Mouse (Mus musculus): Measurements from ENCODE around the gene Gna11. TPM values are rescaled to one million over a fixed set of nuclear protein-coding genes. Genes with fewer than 3 reads are reported as not detected.

Gna11 gene
- total RNA-seq, 2 experiments from 2014 or later, result 26.2 to 31.8 TPM

DNA sequence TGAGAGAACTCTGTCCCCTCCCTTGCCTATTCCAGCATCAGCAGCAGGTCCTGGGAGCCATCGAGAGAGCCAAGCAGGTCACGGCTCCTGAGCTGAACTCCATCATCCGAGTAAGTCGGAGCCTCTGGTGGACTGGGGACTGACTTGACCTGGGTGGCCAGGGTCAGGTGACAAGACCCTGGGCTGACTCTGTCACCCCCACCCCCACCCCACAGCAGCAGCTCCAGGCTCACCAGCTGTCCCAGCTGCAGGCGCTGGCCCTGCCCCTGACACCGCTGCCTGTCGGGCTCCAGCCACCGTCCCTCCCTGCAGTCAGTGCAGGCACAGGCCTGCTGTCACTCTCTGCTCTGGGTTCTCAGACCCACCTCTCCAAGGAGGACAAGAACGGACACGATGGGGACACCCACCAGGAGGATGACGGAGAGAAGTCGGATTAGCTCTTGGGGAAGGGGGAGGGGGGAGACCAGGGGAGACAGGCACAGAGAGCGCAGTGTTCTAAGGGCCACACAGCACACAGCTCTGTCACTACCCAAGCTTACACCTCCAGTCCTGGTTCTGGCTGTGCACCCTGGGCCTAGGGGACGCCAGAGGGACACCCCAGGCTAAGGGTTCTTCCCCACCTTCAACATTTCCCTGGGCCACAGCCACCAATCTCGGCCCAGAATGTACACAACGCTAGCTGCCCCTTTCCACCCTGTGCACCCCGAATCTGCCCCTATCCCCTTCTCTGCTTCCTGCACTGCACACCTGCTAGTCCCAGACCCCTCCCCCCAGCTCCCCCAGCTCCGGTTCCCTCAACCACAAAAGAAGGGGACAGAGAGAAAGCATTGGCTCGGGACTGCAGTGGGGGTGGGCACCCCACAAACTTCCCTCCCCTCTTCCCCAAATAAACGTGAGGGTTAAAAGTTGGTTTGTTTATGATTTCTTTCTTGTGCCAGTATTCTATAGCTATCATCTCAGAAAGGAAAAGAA lies 20.6 kb upstream of the Gna11 start:
- DNase-seq (ENCODE audit: low spot score), result no peak

DNA sequence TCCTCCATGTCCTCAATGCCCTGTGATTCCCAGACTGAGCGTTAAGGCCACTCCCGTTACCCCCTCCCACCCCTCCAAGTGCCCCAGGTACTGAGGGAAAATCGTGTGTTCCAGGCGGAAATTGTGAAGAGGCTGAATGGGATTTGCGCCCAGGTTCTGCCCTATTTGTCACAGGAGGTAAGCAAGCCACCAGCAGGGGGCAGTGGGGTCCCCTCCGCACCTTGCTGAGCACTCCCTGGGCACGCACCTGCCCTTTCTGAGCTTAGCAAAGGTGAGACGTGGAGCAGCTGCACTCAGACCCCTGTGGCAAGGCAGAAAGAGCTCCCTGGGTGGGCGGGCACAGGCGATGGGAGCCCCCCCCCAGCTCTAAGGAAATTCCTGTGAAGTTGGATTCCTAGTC lies 19.7 kb upstream of the Gna11 start:
- DNase-seq (ENCODE audit: low spot score), result no peak

DNA sequence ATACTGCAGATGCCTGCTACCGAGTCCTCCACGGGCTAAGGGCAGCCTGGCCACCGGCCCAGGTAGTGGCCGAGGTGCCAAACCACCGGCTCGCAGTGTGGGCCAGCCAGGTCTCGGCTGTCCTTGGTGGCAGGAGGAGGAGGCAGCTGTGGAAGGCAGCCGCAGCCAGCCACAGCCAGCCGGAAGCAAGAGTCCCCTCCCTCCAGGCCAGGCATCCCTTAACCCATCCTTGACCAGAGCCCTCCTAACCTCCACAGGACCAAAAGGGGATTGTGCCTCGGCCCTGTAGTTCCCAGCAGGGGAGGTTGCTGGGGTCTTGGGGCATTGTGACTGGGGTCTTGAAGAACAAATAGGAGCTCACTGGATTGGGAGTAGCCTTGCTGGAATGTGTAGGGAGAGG lies 19.2 kb upstream of the Gna11 start:
- no peak for DNase-seq (ENCODE audit: low spot score)

DNA sequence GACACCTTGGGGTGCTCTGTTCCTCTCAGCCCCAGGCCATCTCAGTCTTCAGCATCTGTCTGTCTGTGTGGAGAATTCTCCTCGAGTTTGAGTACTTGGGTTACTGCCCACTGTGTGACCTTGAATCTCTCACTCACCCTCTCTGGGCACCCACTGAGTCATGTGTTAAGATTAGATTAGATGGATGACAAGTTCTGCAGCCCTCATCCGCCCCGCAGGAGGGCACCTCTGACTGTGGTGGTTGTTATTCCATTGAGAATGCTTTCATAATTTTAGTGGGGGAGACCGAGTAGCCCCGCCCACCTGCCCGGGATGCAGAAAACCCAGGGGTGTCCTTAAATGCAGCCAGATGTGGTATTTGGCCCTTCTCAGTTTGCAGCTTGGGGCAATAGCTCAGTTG lies 18.5 kb upstream of the Gna11 start:
- DNase-seq (ENCODE audit: low spot score), result no peak

DNA sequence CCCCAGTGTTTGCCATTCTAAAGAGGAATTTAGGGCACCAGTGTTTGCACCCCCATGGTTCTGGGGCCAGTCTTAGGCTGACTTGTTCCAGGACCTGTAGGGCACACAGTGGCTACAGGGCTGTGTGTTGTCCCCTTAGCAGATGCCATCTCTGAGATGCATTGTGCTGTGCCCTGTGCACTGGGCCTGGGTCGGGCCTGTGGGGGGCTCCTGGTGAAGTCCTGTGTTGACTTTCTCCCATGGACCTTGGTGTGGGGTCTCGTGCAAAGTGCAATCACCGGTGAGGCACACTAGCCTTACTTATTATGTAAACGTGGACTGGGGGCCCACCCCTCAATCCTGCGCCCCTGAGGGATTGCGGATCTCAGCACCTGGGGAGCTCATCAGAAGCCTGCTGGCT lies 17.4 kb upstream of the Gna11 start:
- no peak for DNase-seq (ENCODE audit: low spot score)

DNA sequence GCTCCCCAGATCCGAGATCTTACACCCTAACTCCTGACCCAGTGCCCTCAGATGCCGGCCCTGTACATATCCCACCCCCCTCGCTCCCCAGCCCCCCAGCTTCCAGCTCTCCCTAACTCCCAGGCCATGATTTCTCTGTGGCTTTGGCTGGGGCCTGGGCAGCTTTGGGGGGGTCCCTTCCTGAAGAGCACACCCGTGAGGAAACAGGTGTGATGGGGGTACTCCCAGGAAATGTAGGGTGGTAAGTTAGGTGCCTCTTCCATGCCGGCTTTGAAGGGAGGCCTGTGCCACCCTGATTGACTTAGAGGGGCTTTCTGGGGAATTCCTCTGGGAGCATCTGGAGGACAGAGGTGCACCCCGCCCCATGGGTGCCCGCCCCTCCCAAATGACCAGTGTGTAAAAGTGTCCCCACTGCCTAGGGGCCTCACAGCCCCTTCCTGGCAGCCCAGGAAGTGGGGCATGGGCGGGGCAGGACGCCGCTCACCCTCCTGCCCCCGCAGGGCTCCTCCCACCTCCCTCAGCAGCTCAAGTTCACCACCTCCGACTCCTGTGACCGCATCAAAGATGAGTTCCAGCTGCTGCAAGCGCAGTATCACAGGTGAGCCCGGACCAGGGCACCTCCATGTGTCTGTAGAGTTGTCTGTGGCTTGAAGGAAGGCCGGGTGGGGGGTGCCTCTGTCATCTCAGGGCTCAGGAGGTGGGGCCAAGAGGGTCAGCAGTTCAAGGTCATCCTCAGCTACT lies 15.9 kb upstream of the Gna11 start:
- no peak for DNase-seq (ENCODE audit: low spot score)

DNA sequence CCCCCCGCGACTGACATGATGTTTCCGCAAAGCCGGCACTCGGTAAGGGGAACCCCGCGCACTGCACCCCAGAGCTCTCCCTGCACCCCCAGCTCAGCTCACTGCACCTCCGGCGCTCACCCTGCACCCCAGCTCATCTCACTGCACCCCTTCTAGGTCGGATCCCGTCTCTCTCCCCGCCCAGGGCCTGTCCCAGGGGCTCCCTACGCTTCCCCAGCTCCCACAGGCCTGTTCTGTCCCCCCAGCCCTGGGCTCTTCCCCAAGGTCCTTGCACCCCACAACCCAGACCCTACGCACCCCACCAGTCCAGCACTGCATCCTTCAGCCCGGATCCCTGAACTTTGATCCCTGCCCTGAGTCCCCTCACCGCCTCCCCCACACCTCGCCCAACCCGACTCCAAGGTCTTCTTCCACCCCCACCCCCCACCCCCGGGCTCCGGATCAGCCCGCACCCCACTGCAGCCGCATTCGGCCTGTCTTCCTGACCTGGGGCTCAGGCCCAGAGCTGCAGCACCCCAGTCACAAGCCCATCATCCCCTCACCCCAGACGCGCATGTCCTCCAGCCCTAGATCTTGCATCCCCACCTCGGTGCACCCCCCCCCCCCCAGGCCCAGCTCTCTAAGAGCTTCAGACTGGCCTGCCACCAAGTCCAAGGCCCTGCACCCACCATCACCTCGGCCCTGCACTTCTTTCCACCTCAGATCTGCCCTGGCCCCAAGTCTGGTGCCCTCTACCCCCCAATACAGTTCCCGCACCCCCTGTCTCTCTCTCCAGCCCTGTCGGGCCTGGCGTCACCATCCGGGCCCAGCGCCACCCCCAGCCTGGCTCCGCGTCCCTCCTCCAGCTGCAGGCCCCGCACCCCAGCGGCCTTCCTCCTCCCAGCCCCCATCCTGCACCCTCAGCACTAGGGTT lies 14.9 kb upstream of the Gna11 start:
- DNase-seq (ENCODE audit: low spot score), result peak; percentile 61

DNA sequence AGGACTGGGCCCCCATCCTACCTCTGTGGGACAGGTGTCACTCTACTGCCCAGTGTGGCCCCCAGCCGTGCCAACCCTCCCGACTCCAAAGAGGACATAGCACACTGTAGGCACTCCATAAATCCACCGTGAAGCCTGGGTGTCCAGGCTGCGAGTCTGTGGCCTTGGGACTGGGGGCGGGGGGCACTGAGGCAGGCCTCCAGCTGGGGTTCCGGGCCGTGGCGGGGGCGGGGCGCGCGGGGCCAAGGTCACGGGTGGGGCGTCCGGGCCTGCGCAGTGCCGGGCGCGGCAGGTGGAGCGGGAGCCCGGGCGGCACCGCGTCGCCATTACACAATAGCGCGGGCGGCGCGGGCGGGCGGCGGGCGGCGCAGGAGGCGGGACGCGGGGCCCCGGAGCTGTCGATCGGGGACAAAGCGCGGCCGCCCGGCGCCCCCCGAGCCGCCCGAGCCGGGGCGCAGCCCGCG lies 14.2 kb upstream of the Gna11 start, which contains the start of gene Aes:
Gene Aes (plus strand): TSS at position 326 of the 464 bp plus-strand sequence.
- peak; percentile 76 for DNase-seq (ENCODE audit: low spot score)

DNA sequence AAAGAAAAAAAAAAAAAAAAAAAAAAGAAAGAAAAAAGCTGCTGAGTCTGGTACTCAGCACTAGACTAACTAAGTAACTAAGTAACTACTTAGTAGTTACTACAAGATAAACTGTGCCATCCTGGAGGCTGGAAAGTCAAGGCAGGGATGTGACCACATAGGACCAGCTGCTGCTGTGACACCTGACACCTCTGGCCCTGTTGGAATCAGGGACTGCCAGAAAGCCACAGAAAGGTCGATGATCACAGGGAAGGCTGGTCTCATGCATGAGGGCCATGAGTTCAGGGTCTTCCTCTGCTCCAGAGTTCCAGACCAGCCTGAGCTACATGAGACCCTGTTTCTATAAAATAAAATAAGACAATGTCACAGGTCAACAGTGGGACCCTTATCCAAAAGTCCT lies 12.5 kb upstream of the Gna11 start:
- DNase-seq (ENCODE audit: low spot score), result no peak

DNA sequence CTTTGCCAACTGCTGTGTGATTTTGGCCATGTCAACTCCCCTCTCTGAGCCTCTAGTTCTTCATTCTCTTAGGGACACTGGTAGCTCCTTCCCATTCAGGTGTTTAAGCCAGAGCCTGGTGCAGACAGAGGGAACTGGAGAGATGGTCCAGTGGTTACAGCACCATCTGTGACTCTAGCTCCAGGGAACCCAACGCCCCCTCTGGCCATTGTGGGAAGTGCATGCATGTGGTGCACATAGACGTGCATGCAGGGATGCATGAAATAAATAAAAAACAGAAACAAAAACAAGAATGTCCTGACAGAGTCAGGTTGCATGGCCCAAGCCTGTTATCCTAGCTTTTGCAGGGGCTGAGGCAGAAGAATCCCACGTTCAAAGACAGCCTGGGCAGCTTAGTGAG lies 11.3 kb upstream of the Gna11 start:
- no peak for DNase-seq (ENCODE audit: low spot score)

DNA sequence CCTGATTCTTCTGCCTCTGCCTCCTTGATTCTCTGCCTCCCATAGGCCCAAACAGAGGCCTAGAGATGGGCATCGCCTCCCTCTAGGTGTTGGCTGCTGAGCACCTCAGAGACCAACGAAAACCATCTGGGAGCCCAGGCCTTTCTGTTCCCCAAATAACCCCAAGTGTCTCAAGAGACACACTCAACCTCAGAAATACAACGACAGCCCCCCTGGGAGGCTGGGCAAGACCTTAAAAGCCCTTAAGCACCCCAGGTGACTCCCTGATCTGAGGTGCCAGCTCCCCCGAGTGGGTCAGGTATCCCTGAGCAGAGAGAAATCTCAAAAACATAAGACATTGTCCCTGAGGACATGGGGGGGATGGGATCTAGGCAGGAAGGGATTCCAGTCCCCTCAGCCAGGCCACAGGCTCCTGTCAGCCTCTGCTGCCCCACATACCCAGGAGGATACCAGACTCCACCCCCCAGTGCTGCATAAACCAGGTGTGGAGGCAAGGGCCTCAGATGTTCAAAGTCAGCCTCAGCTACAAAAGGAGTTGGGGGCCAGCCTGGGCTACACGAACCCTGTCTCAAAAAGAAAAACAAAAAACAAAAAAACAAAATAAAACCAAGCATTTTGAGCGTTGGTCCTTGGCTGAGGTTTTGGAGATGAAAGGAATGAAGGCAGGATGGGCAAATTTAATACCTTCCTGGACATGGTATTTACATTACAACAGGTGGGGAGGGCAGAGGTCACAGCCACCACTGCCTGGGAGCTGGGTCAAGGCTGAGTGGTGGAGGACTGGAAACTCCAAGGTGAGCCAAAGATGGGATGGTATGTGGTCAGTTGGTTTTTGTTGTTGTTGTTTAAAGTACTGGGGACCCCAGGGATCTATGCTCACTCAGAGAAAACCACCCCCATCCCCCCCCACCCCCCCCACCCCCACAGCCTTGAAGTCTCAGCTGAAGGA lies 9.1 kb upstream of the Gna11 start:
- DNase-seq (ENCODE audit: low spot score), result no peak

DNA sequence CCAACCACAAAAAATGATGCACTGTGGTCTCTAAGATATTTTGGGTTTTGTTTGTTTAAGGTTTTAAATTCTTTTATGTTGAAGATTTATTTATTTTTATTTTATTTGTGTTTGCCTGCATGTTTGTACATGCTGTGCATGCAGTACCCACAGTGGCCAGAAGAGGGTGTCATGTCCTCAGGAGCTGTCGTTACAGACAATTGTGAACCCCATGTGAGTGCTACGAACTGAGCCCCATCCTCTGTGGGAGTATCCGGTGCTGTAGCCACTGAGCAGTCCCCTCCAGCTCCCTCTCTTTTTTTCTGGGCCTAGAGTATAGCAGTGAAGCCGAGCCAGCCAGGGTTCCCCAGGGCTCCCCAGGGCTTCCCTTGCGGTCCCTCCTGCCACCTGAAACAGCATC lies 8.2 kb upstream of the Gna11 start:
- DNase-seq (ENCODE audit: low spot score), result no peak

DNA sequence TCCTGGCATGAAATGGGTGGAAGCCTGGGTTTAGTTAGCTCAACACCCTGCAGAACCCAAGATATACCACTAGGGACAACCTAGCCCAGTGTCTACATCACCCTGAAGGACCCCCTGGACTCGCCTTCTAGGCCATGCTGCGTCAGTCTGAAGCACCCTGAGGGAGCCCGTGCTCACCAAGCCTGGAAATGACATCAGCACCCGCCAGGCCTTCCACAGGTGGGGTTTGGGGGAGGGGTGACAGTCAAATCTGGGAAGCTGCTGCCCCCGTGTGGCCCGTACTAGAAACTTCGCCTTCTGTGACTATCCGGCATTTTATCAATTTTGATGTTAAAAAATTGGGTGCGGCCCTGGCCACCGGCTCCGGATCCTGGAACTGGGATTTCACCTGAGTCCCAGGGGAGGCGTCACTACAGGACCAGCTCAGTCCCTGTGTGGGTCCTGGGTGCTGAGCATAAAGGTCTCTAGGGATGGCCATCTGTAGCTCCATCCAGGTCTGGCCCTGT lies 6.7 kb upstream of the Gna11 start:
- peak; percentile 86 for DNase-seq (ENCODE audit: low spot score)

DNA sequence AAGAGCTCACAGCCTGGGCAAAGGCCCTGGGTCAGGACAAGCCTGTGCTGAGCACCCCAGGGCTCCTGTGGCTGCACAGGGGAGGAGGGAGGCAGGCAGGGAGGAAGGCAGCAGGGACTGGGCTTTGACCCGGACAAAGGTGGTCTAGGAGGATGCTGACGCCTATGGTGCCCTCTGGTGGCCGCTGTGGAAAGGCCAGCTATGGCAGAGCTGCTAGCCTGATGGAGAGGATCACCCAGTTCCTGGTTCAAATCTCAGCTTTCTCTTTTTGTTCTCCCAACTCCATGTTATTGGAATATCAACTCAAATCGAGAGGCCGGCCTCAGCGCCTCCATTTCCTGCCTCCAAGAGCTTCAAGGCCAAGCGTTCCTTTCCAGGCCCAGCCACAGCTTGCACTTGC lies 5.3 kb upstream of the Gna11 start:
- DNase-seq (ENCODE audit: low spot score), result no peak

DNA sequence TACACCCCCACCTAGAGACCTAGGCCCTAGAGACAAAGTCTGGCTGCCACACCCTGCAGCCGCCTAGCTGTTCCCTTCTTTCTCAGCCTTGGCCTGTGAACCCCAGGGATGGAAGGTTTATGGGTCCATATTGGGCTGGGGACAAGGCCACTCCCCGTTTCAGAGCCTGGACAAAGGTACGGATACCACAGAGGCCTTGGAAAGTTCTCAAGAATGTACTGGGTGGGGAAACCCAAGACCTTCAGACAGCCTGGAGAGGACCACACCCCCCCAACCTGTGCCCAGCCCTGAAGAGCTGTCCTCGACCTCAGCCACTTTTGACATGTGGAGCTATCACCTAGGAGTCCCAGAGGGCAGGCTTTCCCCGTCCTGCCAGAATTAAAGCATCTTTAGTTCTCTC lies 4.0 kb upstream of the Gna11 start:
- DNase-seq (ENCODE audit: low spot score), result no peak

DNA sequence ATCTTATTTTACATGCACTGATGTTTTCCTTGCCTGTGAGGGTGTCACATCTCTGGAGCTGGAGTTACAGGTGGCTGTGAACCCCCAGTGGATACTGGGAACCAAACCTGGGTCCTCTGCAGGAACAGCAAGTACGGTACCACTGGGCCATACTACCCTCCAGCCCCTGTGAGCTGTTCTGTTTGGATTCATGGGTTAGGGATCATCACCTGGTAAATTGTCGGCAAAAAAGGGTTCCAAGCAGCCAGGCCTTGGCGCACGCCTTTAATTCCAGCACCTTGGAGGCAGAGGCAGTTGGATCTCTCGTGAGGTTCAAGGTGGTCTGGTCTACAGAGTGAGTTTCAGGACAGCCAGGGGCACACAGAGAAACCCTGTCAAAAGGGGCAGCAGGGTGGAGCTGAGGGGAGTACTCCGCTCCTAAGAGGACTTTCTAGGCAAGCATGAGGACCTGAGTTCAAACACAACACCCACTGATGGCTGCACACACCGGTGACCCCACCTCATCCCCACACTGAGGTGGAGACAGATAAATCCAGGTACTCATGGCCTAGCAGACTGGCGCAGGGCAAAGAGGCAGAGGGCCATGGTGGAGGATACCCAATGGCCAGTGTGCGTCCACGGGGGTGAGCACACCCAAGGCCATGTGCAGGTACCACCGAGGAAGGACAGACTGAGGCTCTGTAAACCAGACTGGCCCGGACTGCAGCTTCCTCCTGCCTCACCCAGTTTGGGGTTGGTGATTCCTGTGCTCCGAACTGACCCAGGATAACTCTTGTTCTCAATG lies 2.0 kb upstream of the Gna11 start:
- no peak for DNase-seq (ENCODE audit: low spot score)

DNA sequence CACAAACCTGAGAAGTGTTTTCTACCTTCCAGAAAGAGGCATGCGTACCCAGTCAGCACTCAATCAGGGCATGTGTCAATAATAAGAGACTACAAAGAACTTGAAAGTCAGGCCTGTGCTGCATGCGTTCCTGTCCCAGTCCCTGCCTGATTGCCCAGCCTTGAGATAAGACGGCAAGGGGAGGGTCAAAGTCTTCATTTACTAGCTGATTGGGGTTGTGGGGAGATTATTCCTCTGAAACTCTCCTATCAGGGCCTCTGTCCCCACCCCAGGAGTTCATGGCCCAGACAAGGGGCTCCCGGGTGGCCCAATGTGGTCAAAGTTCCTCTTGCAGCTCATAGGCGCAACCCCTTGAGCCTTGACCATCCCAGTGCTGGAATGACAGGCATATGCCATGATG lies 1.3 kb upstream of the Gna11 start:
- no peak for DNase-seq (ENCODE audit: low spot score)

DNA sequence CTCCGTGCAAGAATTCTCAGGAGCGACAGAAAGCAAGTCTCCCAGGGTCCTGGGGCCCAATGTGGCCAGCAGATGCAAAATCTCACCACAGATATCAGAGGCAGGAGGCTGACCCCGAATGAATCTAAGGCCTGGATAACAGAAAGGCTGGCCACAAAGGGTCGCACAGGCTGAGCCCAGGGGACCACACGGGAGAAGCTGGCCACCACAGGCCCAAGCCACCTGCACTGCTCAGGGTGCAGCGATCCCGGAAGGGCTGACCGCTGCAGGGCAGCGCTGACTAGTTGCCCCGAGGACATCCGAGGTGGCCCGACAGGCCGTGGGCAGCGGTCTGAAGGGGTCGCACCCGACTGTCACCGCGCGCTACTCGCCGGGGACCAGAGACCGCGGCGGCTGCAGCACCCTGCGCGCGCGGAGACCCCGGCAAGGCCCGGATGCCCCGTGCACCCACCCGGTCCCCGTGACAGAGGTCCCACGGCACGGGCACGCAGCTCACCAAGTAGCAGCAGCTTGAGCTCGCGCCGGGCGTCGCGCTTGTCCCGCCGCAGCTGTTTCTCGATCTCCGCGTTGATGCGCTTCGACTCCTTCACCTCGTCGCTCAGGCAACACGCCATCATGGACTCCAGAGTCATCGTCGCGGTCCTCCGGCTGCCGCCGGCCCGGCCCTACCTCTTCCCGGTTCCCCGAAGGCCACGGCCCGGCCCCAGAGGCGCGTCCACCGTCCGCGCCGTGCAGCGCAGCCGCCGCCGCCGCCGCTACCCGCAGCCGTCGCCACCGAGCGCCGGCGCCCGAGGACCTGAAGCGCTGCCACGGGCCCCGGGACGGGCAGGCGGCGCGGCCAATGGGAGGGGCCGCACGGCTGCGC lies 462 bp downstream of the Gna11 start:
- DNase-seq (ENCODE audit: low spot score), result no peak
